ENCODE assay signal across 10 mouse cellular contexts in genomic region chr5:141013465-141013864, GRCm38 (mm10). TPM values are rescaled to one million over a fixed set of nuclear protein-coding genes. Genes with fewer than 3 reads are reported as not detected.
DNase-seq lines count a peak whose midpoint lies in the region; ATAC-seq lines count a peak whose summit lies in the region.
"Had no signal": no experiment of that assay in that cellular context is flagged by ENCODE, and none has a peak within 500 bp of the region (broad histone marks: within the 10 kb centered on the region; RNA-seq: fewer than 3 reads in every experiment).

No protein-coding gene starts in this region.

- peak overlapping the region; percentile 25 for H3K4me2 ChIP-seq in kidney, embryonic 15.5 days
- peak overlapping the region; percentile 26 for H3K4me2 ChIP-seq in limb, embryonic 15.5 days
- H3K4me2 ChIP-seq in forebrain, embryonic 14.5 days (ENCODE audit: low read length), result no peak overlapping the region

- H3K27ac ChIP-seq in kidney, embryonic 15.5 days, result no peak overlapping the region
- H3K27ac ChIP-seq in limb, embryonic 15.5 days, result no peak overlapping the region
- H3K27ac ChIP-seq in forebrain, embryonic 14.5 days (ENCODE audit: low read depth, low read length), result no peak overlapping the region
- H3K27ac ChIP-seq: gastrocnemius, adult 2 months had no signal

- no peak overlapping the region for H3K4me3 ChIP-seq in kidney, embryonic 15.5 days (replicated peaks)
- no peak overlapping the region for H3K4me3 ChIP-seq in limb, embryonic 15.5 days
- no peak overlapping the region for H3K4me3 ChIP-seq in forebrain, embryonic 14.5 days (ENCODE audit: low read depth, low read length)
- H3K4me3 ChIP-seq: gastrocnemius, adult 2 months had no signal

- no peak overlapping the region for H3K9ac ChIP-seq in kidney, embryonic 15.5 days
- H3K9ac ChIP-seq in limb, embryonic 15.5 days, result no peak overlapping the region
- H3K9ac ChIP-seq in forebrain, embryonic 14.5 days (ENCODE audit: low read length), result no peak overlapping the region

- H3K4me1 ChIP-seq in kidney, embryonic 15.5 days, result peaks cover 11% of the 10 kb centered on the region
- H3K4me1 ChIP-seq in limb, embryonic 15.5 days, result peaks cover 20% of the 10 kb centered on the region
- no peaks in the 10 kb centered on the region for H3K4me1 ChIP-seq in forebrain, embryonic 14.5 days (ENCODE audit: control insufficient read depth, insufficient read depth, low read length)

- 41% methylated on average over 9 of the region's 9 CpGs for WGBS in kidney, embryonic 15.5 days
- 19% methylated on average over 9 of the region's 9 CpGs for WGBS in limb, embryonic 15.5 days
- WGBS in forebrain, embryonic 14.5 days, result 83% methylated on average over 9 of the region's 9 CpGs

- no peaks in the 10 kb centered on the region for H3K9me3 ChIP-seq in kidney, embryonic 15.5 days (replicated peaks)
- H3K9me3 ChIP-seq in limb, embryonic 15.5 days, result no peaks in the 10 kb centered on the region
- H3K9me3 ChIP-seq in forebrain, embryonic 14.5 days (replicated peaks; ENCODE audit: control insufficient read depth, low read length), result no peaks in the 10 kb centered on the region

- DNase-seq in kidney, adult 18-20 months, result no peak
- DNase-seq in brain, adult 2 months (ENCODE audit: low read depth, low spot score), result peak; percentile 27
- DNase-seq in forelimb bud, embryonic 11.5 days (ENCODE audit: low read depth, low spot score), result peak; percentile 82
- DNase-seq in forebrain, embryonic 14.5 days (ENCODE audit: low spot score), result no peak
- no peak for DNase-seq in cerebellum, adult 8-10 months
- DNase-seq: gastrocnemius, adult 2 months; heart, postnatal 10 days; liver had no signal

- no peaks in the 10 kb centered on the region for H3K36me3 ChIP-seq in kidney, embryonic 15.5 days
- H3K36me3 ChIP-seq in limb, embryonic 15.5 days, result no peaks in the 10 kb centered on the region
- H3K36me3 ChIP-seq in forebrain, embryonic 14.5 days (ENCODE audit: control insufficient read depth, insufficient read depth, low read length), result no peaks in the 10 kb centered on the region

- ATAC-seq in kidney, embryonic 15.5 days (replicated peaks; ENCODE audit: low FRiP score), result 0 out of 2 replicates have a peak, but pooled peaks have one; percentile 36
- peak; percentile 61; the same call in 1 of the 2 replicates for ATAC-seq in limb, embryonic 15.5 days (ENCODE audit: insufficient number of reproducible peaks, low FRiP score, low TSS enrichment, low read depth)
- no peak for ATAC-seq in forebrain, embryonic 14.5 days

- no peaks in the 10 kb centered on the region for H3K27me3 ChIP-seq in kidney, embryonic 15.5 days
- no peaks in the 10 kb centered on the region for H3K27me3 ChIP-seq in limb, embryonic 15.5 days
- no peaks in the 10 kb centered on the region for H3K27me3 ChIP-seq in forebrain, embryonic 14.5 days (replicated peaks; ENCODE audit: control insufficient read depth, insufficient read depth, low read length)

RNA-seq across cellular contexts. Expression of gene Card11, which starts 13.1 kb away (rescaled TPM):
- 0.15 and 0.30 TPM in 2 replicates for polyA plus RNA-seq in kidney, embryonic 15.5 days (2015; fragmentation: Nextera tagmentation; extraction: Ambion mirVana)
- polyA plus RNA-seq in limb, embryonic 15.5 days (2015; fragmentation: Nextera tagmentation; extraction: Ambion mirVana), result 0.25 and 0.40 TPM in 2 replicates
- polyA plus RNA-seq in forebrain, embryonic 14.5 days (2014; fragmentation: Nextera tagmentation; extraction: Ambion mirVana), result 0.10 TPM in 1 of 2 replicates, not detected in the other

Comparison
In these comparisons a context has a peak if more than half of its experiments do, and no peak if none do; other contexts are left out.
1. DNase-seq: peak in brain, adult 2 months (single experiment) and forelimb bud, embryonic 11.5 days (single experiment); none in kidney, adult 18-20 months (single experiment), forebrain, embryonic 14.5 days (single experiment) and cerebellum, adult 8-10 months (single experiment).